Mouse (Mus musculus) midbrain, embryonic 14.5 days (tissue): ENCODE results near the gene Olfr1271. TPM values are rescaled to one million over a fixed set of nuclear protein-coding genes. Genes with fewer than 3 reads are reported as not detected.
"Not testable (repeated sequence)": the region's sequence is repeated elsewhere in the genome, so short reads cannot be mapped to it uniquely, and the experiment has no call there.

ENCODE experiments used
- ATAC-seq: fragments of 200-750 bp; cut with Nextera tagmentation; 2 replicates; pipeline ENCODE4 v1.8.0; 2017; ENCODE audit warnings: moderate number of reproducible peaks, moderate library complexity; ENCODE audit not compliant: low FRiP score, low TSS enrichment
- DNase-seq: peaks from one replicate; pipeline ENCODE4 v3.0.0-alpha.2; 2015
- H3K27ac ChIP-seq: fragments of 300-500 bp; sonication (generic); replicated peaks from 2 replicates; pipeline ENCODE4 v1.5.1; 2014; ENCODE audit warnings: mild to moderate bottlenecking, low read depth, low read length, moderate library complexity
- H3K27me3 ChIP-seq: fragments of 300-500 bp; sonication (generic); 2 replicates; pipeline ENCODE4 v1.6.1; 2014; ENCODE audit warnings: low read length, control low read depth, mixed read lengths; ENCODE audit not compliant: control insufficient read depth, insufficient read depth
- H3K36me3 ChIP-seq: fragments of 300-500 bp; sonication (generic); 2 replicates; pipeline ENCODE4 v1.6.1; 2014; ENCODE audit warnings: low read length, control low read depth; ENCODE audit not compliant: control insufficient read depth, insufficient read depth
- H3K4me1 ChIP-seq: fragments of 300-500 bp; sonication (generic); 2 replicates; pipeline ENCODE4 v1.6.1; 2014; ENCODE audit warnings: mild to moderate bottlenecking, antibody characterized with exemption, low read length, control low read depth; ENCODE audit not compliant: control insufficient read depth, insufficient read depth
- H3K4me2 ChIP-seq: fragments of 300-500 bp; sonication (generic); 2 replicates; pipeline ENCODE4 v1.6.1; 2014; ENCODE audit warnings: mild to moderate bottlenecking, low read length, moderate library complexity
- H3K4me3 ChIP-seq: fragments of 300-500 bp; sonication (generic); replicated peaks from 2 replicates; pipeline ENCODE4 v1.5.1; 2014; ENCODE audit warnings: low read depth, low read length
- H3K9ac ChIP-seq: fragments of 300-500 bp; sonication (generic); replicated peaks from 2 replicates; pipeline ENCODE4 v1.6.1; 2014; ENCODE audit warnings: mild to moderate bottlenecking, low read length, moderate library complexity
- H3K9me3 ChIP-seq: fragments of 300-500 bp; sonication (generic); 2 replicates; pipeline ENCODE4 v1.6.1; 2016; ENCODE audit warnings: low read length, control low read depth, mixed read lengths; ENCODE audit not compliant: control insufficient read depth
- WGBS: fragments of 180-500 bp; shearing (Covaris S2); extraction: QIAGEN DNeasy Blood & Tissue Kit; methylation state at CpG from one replicate; pipeline ENCODE4 v1.1.7; 2014; 5-methylcytosine and 5-hydroxymethylcytosine counted together
- polyA plus RNA-seq: library from polyadenylated mRNA; unstranded; fragments of >200 nt; fragmentation: Nextera tagmentation; extraction: Ambion mirVana; gene quantifications from 2 replicates; pipeline ENCODE4 v1.2.1, GENCODE M21; 2014

Gene Olfr1271
- polyA plus RNA-seq: not detected in 2 replicates

DNA sequence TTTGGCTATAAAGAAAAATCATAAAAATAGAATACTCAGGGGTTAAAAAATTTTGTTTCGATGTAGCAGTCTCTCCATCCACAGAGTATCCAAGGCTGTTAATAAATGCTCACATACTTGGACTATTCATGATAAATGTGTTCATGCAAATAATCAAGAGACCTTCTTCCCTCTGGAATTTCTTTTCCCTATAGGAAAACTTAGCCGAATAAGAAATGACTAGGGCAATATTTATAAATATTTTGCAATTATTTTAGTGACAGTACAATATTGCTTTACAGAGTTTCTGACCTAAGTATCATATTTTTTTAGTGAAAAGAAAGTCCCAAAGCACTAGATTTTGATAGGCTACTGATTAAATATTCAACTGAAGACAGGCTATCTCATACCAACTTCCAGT is at the start of gene Olfr1271:
Gene Olfr1271 (minus strand): TSS at position 101 of the 400 bp plus-strand sequence.
- no peak within 1 kb of the TSS for H3K4me2 ChIP-seq
- DNase-seq (no peak), ATAC-seq (no peak)
- WGBS: 92% methylated on average over 2 of the region's 2 CpGs
- H3K4me1 ChIP-seq: no peaks in the 10 kb centered on the region
- no peaks in the 10 kb centered on the region for H3K36me3 ChIP-seq
- no peak within 1 kb of the TSS for H3K9ac ChIP-seq
- H3K4me3 ChIP-seq: no peak within 1 kb of the TSS
- no peaks in the 10 kb centered on the region for H3K27me3 ChIP-seq
- no peaks in the 10 kb centered on the region for H3K9me3 ChIP-seq
- no peak within 1 kb of the TSS for H3K27ac ChIP-seq

DNA sequence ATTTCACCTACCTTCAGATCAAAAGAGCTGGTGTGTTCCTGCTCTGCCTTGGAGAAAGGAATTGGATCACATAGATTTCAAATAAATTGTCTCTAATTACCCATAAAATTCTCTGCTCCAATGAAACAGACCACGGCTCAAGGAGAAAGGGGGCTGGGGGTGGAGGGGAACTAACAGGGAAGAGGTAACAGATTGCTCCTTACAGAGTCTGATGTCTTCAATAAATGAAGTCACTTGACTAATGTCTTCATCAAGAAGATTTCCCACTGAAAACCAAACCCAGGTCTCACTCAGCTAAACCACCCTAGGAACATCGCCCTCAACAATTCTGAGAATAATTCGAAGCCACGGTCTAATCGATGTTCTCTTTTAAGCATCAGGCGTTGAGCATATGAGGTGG is 21.9 kb upstream of the Olfr1271 start, which contains the start of gene Olfr1272:
Gene Olfr1272 (minus strand): TSS at position 101 of the 400 bp plus-strand sequence.
- no peak within 1 kb of the TSS for H3K4me2 ChIP-seq
- no peak within 1 kb of the TSS for H3K4me3 ChIP-seq
- no peaks in the 10 kb centered on the region for H3K4me1 ChIP-seq
- H3K36me3 ChIP-seq: no peaks in the 10 kb centered on the region
- 83% methylated on average over 6 of the region's 6 CpGs for WGBS
- H3K27me3 ChIP-seq: no peaks in the 10 kb centered on the region
- H3K9ac ChIP-seq: no peak within 1 kb of the TSS
- ATAC-seq (no peak), DNase-seq (no peak)
- no peaks in the 10 kb centered on the region for H3K9me3 ChIP-seq
- H3K27ac ChIP-seq: no peak within 1 kb of the TSS

- Histone ChIP-seq H3K9ac (no peak within 1 kb of the TSS), H3K4me3 (no peak within 1 kb of the TSS), H3K36me3 (no peaks in the 10 kb centered on the region), H3K27me3 (no peaks in the 10 kb centered on the region), H3K4me1 (no peaks in the 10 kb centered on the region), H3K4me2 (no peak within 1 kb of the TSS), H3K9me3 (no peaks in the 10 kb centered on the region), H3K27ac (no peak within 1 kb of the TSS)
- DNase-seq (no peak), ATAC-seq (no peak)
- WGBS: 92% methylated on average over 4 of the region's 4 CpGs
Observed at GRCm38 (mm10) chr2:90257492-90257891, 13.3 kb downstream of the Olfr1271 start, which contains the start of gene Olfr142. Gene Olfr142, minus strand, starts transcription at chr2:90257592.

DNA sequence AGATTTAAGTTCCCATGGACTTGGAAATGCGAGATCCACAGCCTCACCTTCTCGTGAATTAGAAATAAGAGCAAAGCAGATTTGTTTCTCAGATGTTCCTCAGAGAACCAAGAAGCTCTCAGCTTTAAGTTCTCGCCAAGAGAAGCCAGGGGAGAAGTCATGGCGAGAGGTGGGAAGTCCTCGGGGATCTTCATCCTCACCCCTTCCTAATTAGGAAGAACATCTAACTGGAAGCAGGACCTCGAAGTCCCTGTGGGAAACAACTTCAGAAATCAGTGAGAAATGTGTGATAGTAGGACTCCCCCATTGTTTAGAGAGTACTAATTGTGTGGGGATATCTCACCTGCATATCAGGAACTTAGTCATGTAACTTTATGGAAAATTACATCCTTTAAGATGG is 46.4 kb downstream of the Olfr1271 start, which contains the start of gene Olfr1506:
Gene Olfr1506 (minus strand): TSS at position 101 of the 400 bp plus-strand sequence.
- H3K27me3 ChIP-seq, H3K4me3 ChIP-seq, H3K4me2 ChIP-seq, H3K27ac ChIP-seq, H3K9ac ChIP-seq, H3K4me1 ChIP-seq, ATAC-seq, H3K9me3 ChIP-seq, H3K36me3 ChIP-seq, DNase-seq: not testable (repeated sequence)
- WGBS: no CpG with 5 or more reads among the region's 6 CpGs

Other genes starting within 250 kb of the Olfr1271 start
- not detected in 2 replicates for gene Olfr1264, start 245.5 kb downstream of the Olfr1271 start, polyA plus RNA-seq
- not detected in 2 replicates for gene Olfr1265, start 235.7 kb downstream of the Olfr1271 start, polyA plus RNA-seq
- gene Olfr140, start 207.4 kb downstream of the Olfr1271 start, polyA plus RNA-seq: not detected in 2 replicates
- gene Olfr1269, start 149.6 kb downstream of the Olfr1271 start, polyA plus RNA-seq: not detected in 2 replicates
- gene Olfr32, start 128.7 kb downstream of the Olfr1271 start, polyA plus RNA-seq: 0.09 TPM in 1 of 2 replicates, not detected in the other
- not detected in 2 replicates for gene Olfr1270, start 117.9 kb downstream of the Olfr1271 start, polyA plus RNA-seq
- not detected in 2 replicates for gene Olfr1506, start 46.5 kb downstream of the Olfr1271 start, polyA plus RNA-seq
- gene Olfr142, start 13.4 kb downstream of the Olfr1271 start, polyA plus RNA-seq: not detected in 2 replicates
- not detected in 2 replicates for gene Olfr1272, start 21.8 kb upstream of the Olfr1271 start, polyA plus RNA-seq
- gene Gm13769, start 51.2 kb upstream of the Olfr1271 start, polyA plus RNA-seq: not detected in 2 replicates
- not detected in 2 replicates for gene Olfr1274-ps, start 127.7 kb upstream of the Olfr1271 start, polyA plus RNA-seq